Mouse (Mus musculus) lung, embryonic 14.5 days (tissue): ENCODE measurements at regions not wholly inside any gene's neighbourhood (a gene's known extent, or its start where the extent isn't known, plus 50 kb on each side); places are given as distances from the start of the nearest gene placed in this dataset.

Experiments used
- ATAC-seq: fragments of 200-750 bp; cut with Nextera tagmentation; 2 replicates; pipeline ENCODE4 v1.8.0; 2017; ENCODE audit warnings: mild to moderate bottlenecking, moderate TSS enrichment, moderate library complexity; ENCODE audit not compliant: insufficient read depth
- DNase-seq: peaks from one replicate; pipeline ENCODE4 v3.0.0-alpha.2; 2015
- H3K27ac ChIP-seq: fragments of 300-500 bp; sonication (generic); 2 replicates; pipeline ENCODE4 v1.5.1; 2014; ENCODE audit warnings: low read depth, mild to moderate bottlenecking, moderate library complexity
- H3K27me3 ChIP-seq: fragments of 300-500 bp; sonication (generic); 2 replicates; pipeline ENCODE4 v1.6.1; 2014; ENCODE audit warnings: low read length, control low read depth; ENCODE audit not compliant: insufficient read depth
- H3K36me3 ChIP-seq: fragments of 300-500 bp; sonication (generic); 2 replicates; pipeline ENCODE4 v1.6.1; 2014; ENCODE audit warnings: control low read depth; ENCODE audit not compliant: insufficient read depth
- H3K4me1 ChIP-seq: fragments of 300-500 bp; sonication (generic); 2 replicates; pipeline ENCODE4 v1.6.1; 2014; ENCODE audit warnings: antibody characterized with exemption, control low read depth; ENCODE audit not compliant: insufficient read depth
- H3K4me2 ChIP-seq: fragments of 300-500 bp; sonication (generic); 2 replicates; pipeline ENCODE4 v1.6.1; 2014; ENCODE audit warnings: mild to moderate bottlenecking
- H3K4me3 ChIP-seq: fragments of 300-500 bp; sonication (generic); 2 replicates; pipeline ENCODE4 v1.5.1; 2014; ENCODE audit warnings: low read depth, low read length
- H3K9ac ChIP-seq: fragments of 300-500 bp; sonication (generic); 2 replicates; pipeline ENCODE4 v1.6.1; 2014
- H3K9me3 ChIP-seq: fragments of 300-500 bp; sonication (generic); 2 replicates; pipeline ENCODE4 v1.6.1; 2016; ENCODE audit warnings: low read depth, low read length, control low read depth
- CTCF ChIP-seq: IDR thresholded peaks from 2 replicates; pipeline ENCODE4 v1.5.1; 2016; ENCODE audit warnings: antibody characterized with exemption, low read depth
- WGBS: fragments of 180-500 bp; shearing (Covaris S2); extraction: QIAGEN DNeasy Blood & Tissue Kit; methylation state at CpG from one replicate; pipeline ENCODE4 v1.1.7; 2014; 5-methylcytosine and 5-hydroxymethylcytosine counted together

- H3K4me3 ChIP-seq: no peak overlapping the region
- 17% methylated on average over 3 of the region's 3 CpGs for WGBS
- H3K9ac ChIP-seq: no peak overlapping the region
- no peaks in the 10 kb centered on the region for H3K9me3 ChIP-seq
- H3K27me3 ChIP-seq: no peaks in the 10 kb centered on the region
- no peaks in the 10 kb centered on the region for H3K36me3 ChIP-seq
- H3K4me2 ChIP-seq: no peak overlapping the region
- ATAC-seq (no peak), DNase-seq (peak; percentile 19)
- no peak overlapping the region for H3K27ac ChIP-seq
- no peak for TF ChIP-seq CTCF
- H3K4me1 ChIP-seq: no peaks in the 10 kb centered on the region
These were observed 160.3 kb upstream of the Plpp4 start for GRCm38 (mm10) chr7:129096374-129097069.

- Histone ChIP-seq H3K27me3 (no peaks in the 10 kb centered on the region), H3K9ac (no peak overlapping the region), H3K36me3 (no peaks in the 10 kb centered on the region), H3K4me3 (no peak overlapping the region), H3K9me3 (no peaks in the 10 kb centered on the region), H3K27ac (no peak overlapping the region), H3K4me1 (no peaks in the 10 kb centered on the region), H3K4me2 (no peak overlapping the region)
- ATAC-seq (no peak), DNase-seq (no peak)
- 69% methylated on average over 4 of the region's 4 CpGs for WGBS
- no peak for TF ChIP-seq CTCF
These were observed 154.4 kb upstream of the Plpp4 start for GRCm38 (mm10) chr7:129102437-129102836.

GRCm38 (mm10) chr7:129134176-129134575, 122.7 kb upstream of the Plpp4 start:
- Histone ChIP-seq H3K27ac (no peak overlapping the region), H3K4me2 (no peak overlapping the region), H3K36me3 (no peaks in the 10 kb centered on the region), H3K27me3 (no peaks in the 10 kb centered on the region), H3K9me3 (no peaks in the 10 kb centered on the region), H3K4me1 (no peaks in the 10 kb centered on the region), H3K9ac (no peak overlapping the region), H3K4me3 (no peak overlapping the region)
- ATAC-seq (no peak), DNase-seq (no peak)
- no peak for TF ChIP-seq CTCF

GRCm38 (mm10) chr7:129134661-129135215, 122.1 kb upstream of the Plpp4 start:
- Histone ChIP-seq H3K4me2 (no peak overlapping the region), H3K27me3 (no peaks in the 10 kb centered on the region), H3K27ac (no peak overlapping the region), H3K4me1 (no peaks in the 10 kb centered on the region), H3K36me3 (no peaks in the 10 kb centered on the region), H3K9ac (no peak overlapping the region), H3K9me3 (no peaks in the 10 kb centered on the region), H3K4me3 (no peak overlapping the region)
- no peak for ATAC-seq
- no peak for TF ChIP-seq CTCF
- WGBS: 26% methylated on average over 4 of the region's 4 CpGs
- DNase-seq: no peak

GRCm38 (mm10) chr7:129137303-129137990, 119.4 kb upstream of the Plpp4 start:
- H3K4me3 ChIP-seq: no peak overlapping the region
- H3K27me3 ChIP-seq: no peaks in the 10 kb centered on the region
- no peak overlapping the region for H3K9ac ChIP-seq
- no peaks in the 10 kb centered on the region for H3K4me1 ChIP-seq
- ATAC-seq (no peak), DNase-seq (no peak)
- H3K36me3 ChIP-seq: no peaks in the 10 kb centered on the region
- TF ChIP-seq CTCF: no peak
- H3K4me2 ChIP-seq: no peak overlapping the region
- no peaks in the 10 kb centered on the region for H3K9me3 ChIP-seq
- no peak overlapping the region for H3K27ac ChIP-seq
- WGBS: 70% methylated on average over 11 of the region's 11 CpGs

GRCm38 (mm10) chr7:129141942-129142598, 114.8 kb upstream of the Plpp4 start:
- Histone ChIP-seq H3K4me2 (no peak overlapping the region), H3K4me1 (no peaks in the 10 kb centered on the region), H3K9ac (no peak overlapping the region), H3K27ac (no peak overlapping the region), H3K9me3 (no peaks in the 10 kb centered on the region), H3K27me3 (no peaks in the 10 kb centered on the region), H3K4me3 (no peak overlapping the region), H3K36me3 (no peaks in the 10 kb centered on the region)
- WGBS: 70% methylated on average over 6 of the region's 6 CpGs
- TF ChIP-seq CTCF: no peak
- ATAC-seq (no peak), DNase-seq (no peak)

GRCm38 (mm10) chr7:129142599-129142949, 114.3 kb upstream of the Plpp4 start:
- Histone ChIP-seq H3K27ac (no peak overlapping the region), H3K27me3 (no peaks in the 10 kb centered on the region), H3K4me2 (no peak overlapping the region), H3K36me3 (no peaks in the 10 kb centered on the region), H3K9ac (no peak overlapping the region), H3K4me3 (no peak overlapping the region), H3K4me1 (no peaks in the 10 kb centered on the region), H3K9me3 (no peaks in the 10 kb centered on the region)
- ATAC-seq (no peak), DNase-seq (peak; percentile 3)
- 76% methylated on average over 5 of the region's 5 CpGs for WGBS
- TF ChIP-seq CTCF: no peak
